Mouse (Mus musculus): Measurements from ENCODE around the gene Vmn2r27. TPM values are rescaled to one million over a fixed set of nuclear protein-coding genes. Genes with fewer than 3 reads are reported as not detected.
A peak's percentile ranks its signal among the peaks of the same experiment; 100 is the strongest.

The Vmn2r27 gene
- not detected in 2 replicates for polyA plus RNA-seq (2015; fragmentation: Nextera tagmentation; extraction: Ambion mirVana)

- H3K9me3 ChIP-seq = no peaks in the 10 kb centered on the region
- ATAC-seq = no peak
- H3K36me3 ChIP-seq = no peaks in the 10 kb centered on the region
- WGBS = 65% methylated on average over 1 of the region's 1 CpGs
- no peak within 1 kb of the TSS for H3K4me2 ChIP-seq (replicated peaks)
- H3K4me3 ChIP-seq (replicated peaks) = no peak within 1 kb of the TSS
- no peak within 1 kb of the TSS for H3K27ac ChIP-seq
- no peaks in the 10 kb centered on the region for H3K4me1 ChIP-seq (replicated peaks)
- no peaks in the 10 kb centered on the region for H3K27me3 ChIP-seq (replicated peaks)
- H3K9ac ChIP-seq = no peak within 1 kb of the TSS
Measured at GRCm38 (mm10) chr6:124231756-124232155, at the start of gene Vmn2r27. Gene Vmn2r27 (minus strand): TSS chr6:124231856.

GRCm38 (mm10) chr6:124278291-124278690 lies 46.6 kb upstream of the Vmn2r27 start:
- Histone ChIP-seq H3K9me3 (no peaks in the 10 kb centered on the region), H3K9ac (no peak overlapping the region), H3K4me3 (replicated peaks) (no peak overlapping the region), H3K36me3 (no peaks in the 10 kb centered on the region), H3K4me2 (replicated peaks) (no peak overlapping the region), H3K27ac (no peak overlapping the region), H3K4me1 (replicated peaks) (no peaks in the 10 kb centered on the region), H3K27me3 (replicated peaks) (no peaks in the 10 kb centered on the region)
- WGBS = 70% methylated on average over 5 of the region's 5 CpGs
- no peak for ATAC-seq

DNA sequence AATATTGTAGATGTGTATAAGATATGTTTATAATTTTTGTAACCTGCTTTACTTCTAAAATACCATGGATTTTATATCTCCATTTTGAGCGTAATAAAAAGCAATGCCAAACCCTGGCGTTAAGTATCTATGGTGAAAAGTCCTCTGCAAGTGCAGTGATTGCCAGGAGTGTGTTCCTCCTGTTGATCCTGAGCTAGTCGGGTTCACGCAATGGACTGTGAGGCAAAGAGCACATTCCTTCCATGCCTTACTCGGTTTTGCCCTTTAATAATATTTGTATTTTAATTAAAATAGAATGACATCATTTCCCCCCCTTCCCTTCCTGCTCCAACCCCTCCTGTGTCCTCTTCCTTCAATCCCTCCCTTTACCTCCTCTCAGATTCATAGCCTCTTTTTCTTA lies 46.0 kb upstream of the Vmn2r27 start:
- H3K27ac ChIP-seq = no peak overlapping the region
- no peaks in the 10 kb centered on the region for H3K36me3 ChIP-seq
- no peak overlapping the region for H3K9ac ChIP-seq
- no peak overlapping the region for H3K4me3 ChIP-seq (replicated peaks)
- ATAC-seq = no peak
- H3K27me3 ChIP-seq (replicated peaks) = no peaks in the 10 kb centered on the region
- WGBS = 77% methylated on average over 5 of the region's 5 CpGs
- no peaks in the 10 kb centered on the region for H3K9me3 ChIP-seq
- no peaks in the 10 kb centered on the region for H3K4me1 ChIP-seq (replicated peaks)
- H3K4me2 ChIP-seq (replicated peaks) = no peak overlapping the region

GRCm38 (mm10) chr6:124273231-124273880 lies 41.7 kb upstream of the Vmn2r27 start:
- 75% methylated on average over 5 of the region's 5 CpGs for whole genome bisulfite sequencing
- Histone ChIP-seq H3K4me3 (replicated peaks) (no peak overlapping the region), H3K4me1 (replicated peaks) (no peaks in the 10 kb centered on the region), H3K4me2 (replicated peaks) (no peak overlapping the region), H3K27ac (no peak overlapping the region), H3K9ac (no peak overlapping the region), H3K27me3 (replicated peaks) (no peaks in the 10 kb centered on the region), H3K9me3 (no peaks in the 10 kb centered on the region), H3K36me3 (no peaks in the 10 kb centered on the region)
- ATAC-seq = no peak

DNA sequence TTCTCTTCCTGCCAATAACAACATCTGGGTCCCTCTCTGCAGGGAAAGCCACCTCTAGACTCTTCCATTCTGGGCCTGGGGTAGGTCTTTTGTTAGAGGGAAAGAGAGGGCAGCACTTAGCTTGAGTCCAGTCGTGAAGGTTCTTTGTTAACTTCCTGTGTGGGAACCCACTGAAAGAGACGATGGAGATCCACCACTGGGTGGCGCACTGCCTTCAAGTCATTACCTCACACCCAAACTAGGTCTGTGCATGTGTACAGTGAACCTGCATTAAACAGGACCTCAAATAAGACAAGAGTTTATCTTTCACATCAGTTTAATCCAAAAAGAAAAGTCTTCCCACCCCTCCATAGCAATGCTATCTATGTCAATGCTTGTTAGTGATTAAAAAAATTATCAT lies 31.0 kb upstream of the Vmn2r27 start:
- 5% methylated on average over 3 of the region's 3 CpGs for WGBS
- Histone ChIP-seq H3K4me3 (replicated peaks) (no peak overlapping the region), H3K4me2 (replicated peaks) (no peak overlapping the region), H3K9me3 (no peaks in the 10 kb centered on the region), H3K4me1 (replicated peaks) (no peaks in the 10 kb centered on the region), H3K36me3 (no peaks in the 10 kb centered on the region), H3K27me3 (replicated peaks) (no peaks in the 10 kb centered on the region), H3K9ac (no peak overlapping the region), H3K27ac (no peak overlapping the region)
- ATAC-seq = peak; percentile 75

DNA sequence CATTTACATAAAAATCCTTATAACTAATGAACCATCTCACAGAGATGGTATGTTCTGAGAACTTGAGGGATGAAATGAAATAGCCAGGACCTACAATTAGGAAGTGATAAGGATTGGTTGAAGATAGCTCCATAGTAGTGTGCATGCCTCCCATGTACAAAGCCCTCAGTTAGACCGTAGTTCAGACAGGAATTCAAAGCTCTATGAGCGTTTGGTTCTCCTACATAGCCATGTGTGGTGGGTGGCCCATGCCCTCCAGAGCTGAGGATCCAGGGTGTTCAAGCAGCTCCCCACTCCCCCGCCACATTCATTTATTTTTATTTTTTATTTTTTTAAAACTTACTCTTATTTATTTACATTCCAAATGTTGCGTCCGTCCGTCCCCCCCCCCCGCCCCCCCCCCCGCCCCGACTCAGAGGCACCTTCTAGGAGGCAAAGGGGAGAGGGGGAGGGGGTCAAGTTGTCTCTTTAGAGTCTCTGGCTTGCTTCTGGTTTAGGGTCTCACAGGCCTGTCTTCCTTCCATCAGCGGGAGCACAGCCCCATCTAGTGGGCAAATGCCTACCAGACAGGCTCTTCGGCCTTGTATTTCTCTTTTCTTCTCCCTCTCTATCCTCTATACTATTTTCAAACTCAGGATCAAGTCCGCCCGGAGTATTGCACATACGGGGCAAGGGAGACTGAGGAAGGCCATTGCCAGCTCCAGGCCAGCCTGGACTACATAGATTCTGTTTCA lies 28.7 kb upstream of the Vmn2r27 start:
- Histone ChIP-seq H3K4me2 (replicated peaks) (no peak overlapping the region), H3K4me3 (replicated peaks) (no peak overlapping the region), H3K27me3 (replicated peaks) (no peaks in the 10 kb centered on the region), H3K27ac (no peak overlapping the region), H3K36me3 (no peaks in the 10 kb centered on the region), H3K9me3 (no peaks in the 10 kb centered on the region), H3K9ac (no peak overlapping the region), H3K4me1 (replicated peaks) (no peaks in the 10 kb centered on the region)
- peak; percentile 78 for ATAC-seq
- 23% methylated on average over 12 of the region's 14 CpGs for WGBS

DNA sequence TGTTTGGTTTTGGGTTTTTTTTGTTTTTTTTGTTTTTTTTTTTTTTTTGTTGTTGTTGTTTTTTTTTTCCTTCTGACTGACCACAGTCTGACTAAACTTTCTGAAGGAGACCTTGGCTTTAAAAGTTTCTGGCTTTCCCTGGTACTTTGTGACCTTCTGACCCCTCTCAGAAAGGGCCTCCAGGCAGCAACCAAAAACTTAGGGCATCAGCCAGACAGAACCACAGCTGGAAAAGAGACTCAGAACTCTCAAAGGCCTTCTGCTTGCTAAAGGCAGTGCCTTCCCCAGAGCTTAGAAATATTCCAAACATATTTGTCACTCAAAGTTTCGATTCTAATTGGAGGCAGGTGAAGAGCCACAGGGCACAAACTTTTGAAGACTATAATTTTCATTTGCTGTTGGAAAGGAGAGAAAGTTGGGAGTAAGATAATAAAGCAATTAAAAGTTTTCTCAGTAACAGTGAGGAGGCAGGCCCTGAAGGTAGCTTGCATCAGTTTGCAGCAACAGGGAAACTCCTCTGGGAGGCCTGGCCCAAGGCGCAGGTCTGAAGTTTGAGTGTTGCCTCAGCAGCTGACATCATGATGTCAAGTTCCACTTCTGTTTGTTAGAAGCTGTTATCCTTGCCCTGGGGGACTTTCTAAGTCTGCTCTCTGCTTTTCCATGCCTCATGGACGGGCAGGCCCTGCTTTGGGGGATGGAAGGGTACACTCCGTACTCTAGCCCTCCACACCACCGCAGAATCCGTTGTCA lies 24.2 kb upstream of the Vmn2r27 start:
- no peaks in the 10 kb centered on the region for H3K9me3 ChIP-seq
- no peak overlapping the region for H3K9ac ChIP-seq
- no peak for ATAC-seq

DNA sequence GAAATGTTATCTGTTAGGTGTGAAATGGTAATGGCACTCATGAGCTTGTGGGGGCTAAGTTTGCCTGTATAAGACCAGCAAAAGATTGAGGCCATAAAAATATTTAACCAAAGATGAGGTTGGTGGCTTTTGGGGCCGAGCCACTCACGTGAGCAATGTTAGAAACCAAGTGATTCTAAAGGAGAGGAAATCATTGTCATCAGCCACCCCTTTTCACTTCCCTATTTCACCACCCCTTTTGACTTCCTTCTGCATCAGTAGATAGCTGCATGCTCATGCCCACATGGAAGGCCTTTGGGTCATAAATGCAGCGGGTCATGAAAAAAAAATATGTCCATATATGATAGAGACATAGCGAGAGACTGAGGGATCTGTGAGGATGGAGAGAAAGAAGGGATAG lies 29.5 kb downstream of the Vmn2r27 start:
- H3K27me3 ChIP-seq (replicated peaks) = no peaks in the 10 kb centered on the region
- no peak for ATAC-seq
- H3K4me2 ChIP-seq (replicated peaks) = no peak overlapping the region
- 87% methylated on average over 4 of the region's 4 CpGs for WGBS
- H3K9me3 ChIP-seq = no peaks in the 10 kb centered on the region
- no peak overlapping the region for H3K4me3 ChIP-seq (replicated peaks)
- no peak overlapping the region for H3K9ac ChIP-seq
- no peaks in the 10 kb centered on the region for H3K4me1 ChIP-seq (replicated peaks)
- no peak overlapping the region for H3K27ac ChIP-seq
- no peaks in the 10 kb centered on the region for H3K36me3 ChIP-seq

More for the DNA sequence above, 24.2 kb upstream of the Vmn2r27 start:
- no peaks in the 10 kb centered on the region for H3K27me3 ChIP-seq (replicated peaks)
- H3K4me2 ChIP-seq (replicated peaks) = no peak overlapping the region
- 73% methylated on average over 6 of the region's 6 CpGs for WGBS
- no peak overlapping the region for H3K4me3 ChIP-seq (replicated peaks)
- H3K36me3 ChIP-seq = no peaks in the 10 kb centered on the region
- no peaks in the 10 kb centered on the region for H3K4me1 ChIP-seq (replicated peaks)
- no peak overlapping the region for H3K27ac ChIP-seq

GRCm38 (mm10) chr6:124168499-124169257 lies 63.0 kb downstream of the Vmn2r27 start:
- Histone ChIP-seq H3K9me3 (no peaks in the 10 kb centered on the region), H3K27me3 (replicated peaks) (no peaks in the 10 kb centered on the region), H3K36me3 (no peaks in the 10 kb centered on the region), H3K4me1 (replicated peaks) (no peaks in the 10 kb centered on the region), H3K9ac (no peak overlapping the region), H3K4me3 (replicated peaks) (no peak overlapping the region), H3K4me2 (replicated peaks) (no peak overlapping the region), H3K27ac (no peak overlapping the region)
- ATAC-seq = no peak
- WGBS = 62% methylated on average over 3 of the region's 3 CpGs

- H3K4me3 ChIP-seq (replicated peaks) = no peak overlapping the region
- no peak overlapping the region for H3K4me2 ChIP-seq (replicated peaks)
- no peaks in the 10 kb centered on the region for H3K36me3 ChIP-seq
- H3K27me3 ChIP-seq (replicated peaks) = no peaks in the 10 kb centered on the region
- no peaks in the 10 kb centered on the region for H3K4me1 ChIP-seq (replicated peaks)
- no peak overlapping the region for H3K27ac ChIP-seq
- H3K9ac ChIP-seq = no peak overlapping the region
- H3K9me3 ChIP-seq = no peaks in the 10 kb centered on the region
- ATAC-seq = no peak
- 70% methylated on average over 2 of the region's 2 CpGs for WGBS
Measured at GRCm38 (mm10) chr6:124166596-124166995, 65.1 kb downstream of the Vmn2r27 start.

- H3K4me1 ChIP-seq (replicated peaks) = no peaks in the 10 kb centered on the region
- no peak for ATAC-seq
- H3K4me3 ChIP-seq (replicated peaks) = no peak overlapping the region
- no peak overlapping the region for H3K9ac ChIP-seq
- H3K9me3 ChIP-seq = no peaks in the 10 kb centered on the region
- no peaks in the 10 kb centered on the region for H3K27me3 ChIP-seq (replicated peaks)
- H3K36me3 ChIP-seq = no peaks in the 10 kb centered on the region
- no peak overlapping the region for H3K27ac ChIP-seq
- WGBS = 44% methylated on average over 1 of the region's 1 CpGs
- H3K4me2 ChIP-seq (replicated peaks) = no peak overlapping the region
Measured at GRCm38 (mm10) chr6:124149808-124150207, 81.8 kb downstream of the Vmn2r27 start.

Data from intestine, embryonic 15.5 days (tissue).